Mouse (Mus musculus): ENCODE measurements around the gene Fam83f. TPM values are rescaled to one million over a fixed set of nuclear protein-coding genes. Genes with fewer than 3 reads are reported as not detected.

Gene Fam83f
- under 1 TPM; 0.18 to 0.35 TPM for total RNA-seq (2023)

DNA sequence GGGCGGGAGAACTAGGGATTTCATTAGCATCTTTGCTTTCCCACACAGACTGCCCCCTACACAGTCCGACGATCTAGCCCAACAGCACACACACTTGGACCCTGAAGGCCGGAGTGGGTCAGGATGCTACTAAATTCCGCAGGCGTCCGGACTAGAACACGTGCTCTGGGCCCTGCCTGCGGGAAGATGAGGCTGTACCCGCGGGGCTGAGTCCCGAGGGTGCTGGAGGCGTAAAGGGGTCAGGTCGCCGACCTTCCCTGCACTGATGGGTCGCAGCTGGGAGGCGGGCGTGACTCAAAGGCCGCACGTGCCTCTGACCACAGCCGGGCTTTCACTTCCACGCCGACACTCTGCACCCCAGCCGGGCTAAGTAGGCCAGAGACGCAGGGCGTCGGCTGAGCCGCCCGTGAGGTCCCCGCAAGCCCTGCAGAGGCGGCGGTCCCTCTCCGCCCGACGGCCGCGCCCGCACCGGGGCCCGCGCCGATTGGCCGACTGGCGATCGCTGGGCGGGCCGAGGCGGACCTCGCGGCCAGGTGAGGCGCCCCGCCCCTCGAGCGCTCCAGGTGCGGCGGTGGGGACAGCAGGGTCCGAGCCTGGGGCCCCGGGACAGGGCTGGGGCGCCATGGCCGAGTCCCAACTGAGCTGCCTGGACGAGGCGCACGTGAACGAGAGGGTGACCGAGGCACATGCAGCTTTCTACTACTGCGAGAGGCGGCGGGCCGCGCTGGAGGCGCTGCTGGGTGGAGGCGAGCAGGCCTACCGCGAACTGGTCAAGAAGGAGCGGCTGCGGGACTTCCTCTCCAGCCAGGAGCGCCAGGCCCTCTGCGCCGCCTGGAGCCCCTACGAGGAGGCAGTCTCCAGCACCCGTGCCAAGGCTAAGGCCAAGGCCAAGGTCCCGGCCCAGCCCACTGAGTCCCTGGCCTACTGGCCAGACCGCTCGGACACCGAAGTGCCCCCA is at the start of gene Fam83f:
TSS of gene Fam83f (plus strand) at position 553 of the 958 bp plus-strand sequence.

DNA sequence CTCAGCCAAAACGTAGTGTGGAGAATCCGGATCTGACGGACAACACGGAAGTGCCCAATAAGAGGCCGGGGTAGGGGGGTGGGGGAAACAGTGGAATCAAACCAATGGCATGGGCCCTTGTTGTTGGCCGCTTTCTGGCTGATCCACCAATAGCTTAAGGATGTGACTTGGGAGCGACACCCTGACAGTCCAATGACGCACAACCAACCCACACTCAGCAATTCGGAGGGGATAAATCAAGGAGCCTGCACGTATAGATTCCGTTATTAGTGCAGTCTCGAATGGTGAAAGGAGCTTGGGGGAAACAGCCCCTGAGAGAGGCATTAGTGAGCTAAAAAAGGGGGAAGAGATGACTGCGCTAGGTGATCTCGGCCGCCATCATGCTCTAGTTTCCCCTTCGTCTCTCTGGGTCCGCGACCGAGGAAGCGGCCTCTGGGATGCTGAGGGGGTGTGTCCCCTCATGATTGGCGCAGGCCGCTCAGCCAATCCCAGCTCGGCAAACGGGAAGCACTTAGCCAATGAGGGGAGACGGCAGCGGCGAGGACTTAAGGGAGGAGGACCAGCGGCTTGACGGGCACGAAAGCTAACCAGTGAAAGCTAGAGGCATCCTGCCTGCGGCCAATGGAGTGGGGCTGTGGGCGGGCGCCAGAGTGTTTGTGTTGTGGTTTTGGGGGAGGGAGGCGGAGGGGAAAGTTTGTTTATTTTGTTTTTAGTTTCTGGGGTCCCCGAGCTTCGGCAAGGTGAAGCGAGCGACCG is 39.1 kb downstream of the Fam83f start, which contains the start of gene Tnrc6b:
TSS of gene Tnrc6b (plus strand) at position 706 of the 756 bp plus-strand sequence.

Other genes with a start within 250 kb of the Fam83f start
- under 1 TPM in 1 of 2 experiments, not detected in 1; 0.42 TPM for gene Enthd1, start 106.7 kb upstream of the Fam83f start, total RNA-seq (2023)
- 100 to 1,000 TPM; 158 to 187 TPM for gene Grap2, start 99.3 kb upstream of the Fam83f start, total RNA-seq (2023)
- 100 to 1,000 TPM; 198 to 199 TPM for gene Tnrc6b, start 39.5 kb downstream of the Fam83f start, total RNA-seq (2023)